Mouse (Mus musculus) myocyte (in vitro differentiated cells): ENCODE data around the gene Psd.

Experiments used
- E2F4 ChIP-seq: IDR thresholded peaks from one replicate; pipeline ENCODE4 v1.6.1; 2011; ENCODE audit warnings: mild to moderate bottlenecking, control low read depth, moderate library complexity; ENCODE audit not compliant: insufficient read depth
- MAX ChIP-seq: IDR thresholded peaks from one replicate; pipeline ENCODE4 v1.6.1; 2011; ENCODE audit warnings: low read depth, mild to moderate bottlenecking, control low read depth
- MYOD1 ChIP-seq, 3 experiments: IDR thresholded peaks; one replicate each; pipeline ENCODE4 v1.6.1; 2011; ENCODE audit warnings: control low read depth in 2 of 3, low read depth in 2 of 3, mild to moderate bottlenecking in 2 of 3, moderate library complexity in 1 of 3; ENCODE audit not compliant: insufficient read length in 2 of 3, control insufficient read depth in 1 of 3
- POLR2A ChIP-seq: IDR thresholded peaks from one replicate; pipeline ENCODE4 v1.6.1; 2011; ENCODE audit warnings: low read depth, mild to moderate bottlenecking, control low read depth, moderate library complexity; ENCODE audit not compliant: insufficient read length
- TCF12 ChIP-seq: IDR thresholded peaks from one replicate; pipeline ENCODE4 v1.6.1; 2011; ENCODE audit warnings: mild to moderate bottlenecking, control low read depth; ENCODE audit not compliant: poor library complexity, insufficient read depth, severe bottlenecking
- USF1 ChIP-seq: IDR thresholded peaks from one replicate; pipeline ENCODE4 v1.6.1; 2011; ENCODE audit warnings: low read depth, mild to moderate bottlenecking, control low read depth, moderate library complexity

GRCm38 (mm10) chr19:46337719-46338330 lies 10.9 kb upstream of the Psd start:
- no peak for TF ChIP-seq POLR2A
- no peak for TF ChIP-seq USF1
- no peak for TF ChIP-seq TCF12
- no peak for TF ChIP-seq MAX
- TF ChIP-seq MYOD1 (IDR thresholded peaks at IDR 0.05; ENCODE audit: control insufficient read depth in 1 of 3, insufficient read length in 2 of 3, low read depth in 2 of 3): no peak
- TF ChIP-seq E2F4: no peak
